Mouse (Mus musculus) retina, postnatal 7 days (tissue): Measurements from ENCODE around the gene Cyp4a29.
"Not testable (repeated sequence)": the region's sequence is repeated elsewhere in the genome, so short reads cannot be mapped to it uniquely, and the experiment has no call there.

Experiments used
- DNase-seq: peaks from one replicate; pipeline ENCODE4 v3.0.0-alpha.2; 2012; ENCODE audit warnings: low read depth, low spot score

The Cyp4a29 gene

GRCm38 (mm10) chr4:115241784-115242183, at the start of gene Cyp4a29:
Gene Cyp4a29, plus strand, starts transcription at chr4:115242084.
- DNase-seq = no peak

- DNase-seq = not testable (repeated sequence)
Measured at GRCm38 (mm10) chr4:115232901-115233300, 9.0 kb upstream of the Cyp4a29 start.

- DNase-seq = no peak
Measured at GRCm38 (mm10) chr4:115236462-115237096, 5.3 kb upstream of the Cyp4a29 start.

GRCm38 (mm10) chr4:115264687-115265569, 23.0 kb downstream of the Cyp4a29 start:
- not testable (repeated sequence) for DNase-seq

- not testable (repeated sequence) for DNase-seq
Measured at GRCm38 (mm10) chr4:115278215-115278982, 36.5 kb downstream of the Cyp4a29 start.

GRCm38 (mm10) chr4:115280342-115280741, 38.5 kb downstream of the Cyp4a29 start:
- DNase-seq = no peak

- DNase-seq = not testable (repeated sequence)
Measured at GRCm38 (mm10) chr4:115280779-115281178, 38.9 kb downstream of the Cyp4a29 start.

- peak; percentile 25 for DNase-seq
Measured at GRCm38 (mm10) chr4:115281231-115281767, 39.4 kb downstream of the Cyp4a29 start.

- not testable (repeated sequence) for DNase-seq
Measured at GRCm38 (mm10) chr4:115298746-115299145, 56.9 kb downstream of the Cyp4a29 start, which contains the start of gene Cyp4a12a. Gene Cyp4a12a, plus strand, starts transcription at chr4:115299046.
